In the genomic region with DNA sequence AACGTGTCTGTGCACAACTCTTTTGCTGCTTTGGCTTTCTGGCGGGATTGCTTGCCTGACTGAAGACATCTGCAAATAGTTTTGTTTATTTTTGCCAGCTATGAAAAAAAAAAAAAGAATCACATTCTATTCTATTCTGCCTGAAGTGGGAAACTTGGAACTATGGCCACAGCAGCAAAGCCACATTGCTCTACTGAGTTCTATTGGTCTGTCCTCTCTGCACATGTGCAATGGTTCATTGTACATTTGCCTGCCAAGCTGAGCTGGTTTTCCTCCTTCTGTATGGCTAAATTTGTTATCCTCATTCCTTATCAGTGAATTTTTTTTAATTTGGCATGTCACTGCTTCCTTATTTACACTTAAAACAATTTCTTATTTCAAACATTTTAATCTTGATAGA, we compare ENCODE assay signal across 35 mouse cellular contexts.
"Had no signal": no experiment of that assay in that cellular context is flagged by ENCODE, and none has a peak within 500 bp of the region (broad histone marks: within the 10 kb centered on the region; RNA-seq: fewer than 3 reads in every experiment).

No protein-coding gene starts in this region.

- H3K27me3 ChIP-seq: heart, embryonic 12.5 days; heart, embryonic 13.5 days; heart, embryonic 15.5 days; hindbrain, embryonic 12.5 days; hindbrain, embryonic 13.5 days; hindbrain, embryonic 15.5 days; intestine, embryonic 15.5 days; kidney, embryonic 15.5 days had no signal

- H3K4me1 ChIP-seq: heart, embryonic 10.5 days; heart, embryonic 12.5 days; heart, embryonic 13.5 days; heart, embryonic 15.5 days; hindbrain, embryonic 10.5 days; hindbrain, embryonic 12.5 days; hindbrain, embryonic 13.5 days; hindbrain, embryonic 15.5 days; intestine, embryonic 15.5 days; kidney, embryonic 15.5 days had no signal

- ATAC-seq: hindbrain, embryonic 16.5 days; hindbrain, postnatal 0 days; inflammation-experienced regulatory T-cells, adult 6 months; intestine, embryonic 15.5 days; intestine, embryonic 16.5 days; intestine, postnatal 0 days had no signal

- H3K9ac ChIP-seq: heart, embryonic 12.5 days; heart, embryonic 13.5 days; heart, embryonic 15.5 days; hindbrain, embryonic 12.5 days; hindbrain, embryonic 13.5 days; hindbrain, embryonic 14.5 days; hindbrain, embryonic 15.5 days; intestine, embryonic 15.5 days; kidney, embryonic 15.5 days had no signal

- H3K27ac ChIP-seq: heart, adult 2 months; heart, embryonic 10.5 days; heart, embryonic 13.5 days; heart, embryonic 15.5 days; hindbrain, embryonic 10.5 days; hindbrain, embryonic 12.5 days; hindbrain, embryonic 13.5 days; hindbrain, embryonic 14.5 days; hindbrain, embryonic 15.5 days; hindbrain, postnatal 0 days; intestine, embryonic 15.5 days; kidney, embryonic 15.5 days; kidney, postnatal 0 days; layer of hippocampus, adult 2 months had no signal

- DNase-seq: heart, adult 18-20 months; heart, adult 2 months; heart, postnatal 14 days; heart, postnatal 36 days; heart, postnatal 4 days; kidney, adult 11 months; kidney, adult 18-20 months; kidney, adult 2 months; kidney, adult 8-10 months; kidney, adult 9 months; kidney, postnatal 10 days; kidney, postnatal 14 days; kidney, postnatal 25 days; kidney, postnatal 36 days; kidney, postnatal 4 days; layer of hippocampus, adult 9-11 months had no signal

- H3K4me3 ChIP-seq: heart, adult 2 months; heart, embryonic 10.5 days; heart, embryonic 12.5 days; heart, embryonic 13.5 days; heart, embryonic 15.5 days; hindbrain, embryonic 10.5 days; hindbrain, embryonic 12.5 days; hindbrain, embryonic 13.5 days; hindbrain, embryonic 15.5 days; intestine, embryonic 15.5 days; kidney, embryonic 15.5 days; layer of hippocampus, adult 2 months had no signal

- H3K36me3 ChIP-seq: heart, embryonic 10.5 days; heart, embryonic 12.5 days; heart, embryonic 13.5 days; heart, embryonic 15.5 days; hindbrain, embryonic 10.5 days; hindbrain, embryonic 12.5 days; hindbrain, embryonic 13.5 days; hindbrain, embryonic 15.5 days; intestine, embryonic 15.5 days; kidney, embryonic 15.5 days had no signal

- H3K4me2 ChIP-seq: heart, embryonic 11.5 days; heart, embryonic 12.5 days; heart, embryonic 13.5 days; heart, embryonic 15.5 days; hindbrain, embryonic 12.5 days; hindbrain, embryonic 13.5 days; hindbrain, embryonic 14.5 days; hindbrain, embryonic 15.5 days; intestine, embryonic 15.5 days; kidney, embryonic 15.5 days had no signal

- H3K9me3 ChIP-seq: heart, embryonic 10.5 days; heart, embryonic 13.5 days; heart, embryonic 15.5 days; hindbrain, embryonic 10.5 days; hindbrain, embryonic 12.5 days; hindbrain, embryonic 13.5 days; hindbrain, embryonic 15.5 days; intestine, embryonic 15.5 days; kidney, embryonic 15.5 days had no signal
